Mouse (Mus musculus) CH12.LX (cell line): ENCODE measurements around the gene Sparcl1. TPM values are rescaled to one million over a fixed set of nuclear protein-coding genes. Genes with fewer than 3 reads are reported as not detected.

Experiments used
- DNase-seq: peaks from one replicate; pipeline ENCODE4 v3.0.0-alpha.2; 2013; ENCODE audit errors: extremely low read depth
- H3K27ac ChIP-seq: 2 replicates; pipeline ENCODE4 v1.5.1; 2012; ENCODE audit warnings: low read depth, mild to moderate bottlenecking, control low read depth, moderate library complexity; ENCODE audit not compliant: insufficient read depth
- H3K27me3 ChIP-seq: replicated peaks from 2 replicates; pipeline ENCODE3; 2012; ENCODE audit warnings: inconsistent platforms
- H3K36me3 ChIP-seq, 2 experiments: replicated peaks in 1 of 2; 2 replicates each; pipeline versions ENCODE3 to v1.6.1; 2012; ENCODE audit warnings: inconsistent platforms in 1 of 2, low read length in 1 of 2, mild to moderate bottlenecking in 1 of 2, mixed read lengths in 1 of 2, moderate library complexity in 1 of 2; ENCODE audit not compliant: control insufficient read depth in 1 of 2, insufficient read depth in 1 of 2
- H3K4me1 ChIP-seq, 2 experiments: 2 replicates each; pipeline ENCODE4 v1.6.1; 2012; ENCODE audit warnings: inconsistent platforms in 1 of 2, moderate library complexity in 1 of 2; ENCODE audit not compliant: insufficient read depth in 2 of 2, control insufficient read depth in 1 of 2
- H3K4me2 ChIP-seq: 2 replicates; pipeline ENCODE4 v1.6.1; 2012; ENCODE audit warnings: low read depth, mild to moderate bottlenecking, control low read depth; ENCODE audit not compliant: poor library complexity, insufficient read depth, severe bottlenecking
- H3K4me3 ChIP-seq, 3 experiments: fragments of 150-350 bp in 1 of 3; sonication (generic) in 1 of 3; replicated peaks in 1 of 3; 2 replicates each; pipeline versions ENCODE3 to v1.5.1; 2011 to 2012; ENCODE audit warnings: low read depth in 2 of 3, low read length in 2 of 3, mild to moderate bottlenecking in 2 of 3, moderate library complexity in 2 of 3, control low read depth in 1 of 3, improper control_type of control experiment in 1 of 3, inconsistent platforms in 1 of 3, mixed read lengths in 1 of 3; ENCODE audit not compliant: poor library complexity in 1 of 3
- H3K79me2 ChIP-seq: replicated peaks from 2 replicates; pipeline ENCODE4 v1.6.1; 2012; ENCODE audit warnings: mild to moderate bottlenecking, moderate library complexity; ENCODE audit not compliant: control insufficient read depth, poor library complexity, insufficient read depth, severe bottlenecking; ENCODE audit errors: extremely low read depth
- H3K9ac ChIP-seq: 2 replicates; pipeline ENCODE4 v1.6.1; 2012; ENCODE audit warnings: low read depth, mild to moderate bottlenecking, control low read depth, moderate library complexity; ENCODE audit not compliant: insufficient read depth
- H3K9me3 ChIP-seq: replicated peaks from 2 replicates; pipeline ENCODE3; 2012; ENCODE audit warnings: low read length, inconsistent platforms, mixed read lengths
- BHLHE40 ChIP-seq: IDR thresholded peaks from 2 replicates; pipeline ENCODE4 v1.6.1; 2011; ENCODE audit warnings: mild to moderate bottlenecking, low read depth, low read length, improper control_type of control experiment
- CHD1 ChIP-seq: IDR thresholded peaks from 2 replicates; pipeline ENCODE4 v1.6.1; 2012; ENCODE audit warnings: low read depth, low read length, improper control_type of control experiment, inconsistent platforms
- CHD2 ChIP-seq: IDR thresholded peaks from 2 replicates; pipeline ENCODE4 v1.6.1; 2011; ENCODE audit warnings: low read length, improper control_type of control experiment
- CTCF ChIP-seq, 2 experiments: IDR thresholded peaks in 1 of 2; conservative IDR thresholded peaks in 1 of 2; 2 replicates each; pipeline ENCODE4 v1.5.1; 2011 to 2012; ENCODE audit warnings: low read depth in 2 of 2, low read length in 2 of 2, improper control_type of control experiment in 1 of 2, inconsistent platforms in 1 of 2, mild to moderate bottlenecking in 1 of 2, moderate library complexity in 1 of 2
- E2F4 ChIP-seq: IDR thresholded peaks from 2 replicates; pipeline ENCODE4 v1.6.1; 2011; ENCODE audit warnings: low read depth, low read length, improper control_type of control experiment; ENCODE audit not compliant: insufficient replicate concordance
- ELF1 ChIP-seq: IDR thresholded peaks from 2 replicates; pipeline ENCODE4 v1.6.1; 2014; ENCODE audit warnings: low read depth, mild to moderate bottlenecking, inconsistent platforms, low read length, improper control_type of control experiment
- EP300 ChIP-seq: IDR thresholded peaks from 2 replicates; pipeline ENCODE4 v1.6.1; 2011; ENCODE audit warnings: low read length, improper control_type of control experiment
- ETS1 ChIP-seq: conservative IDR thresholded peaks from 2 replicates; pipeline ENCODE4 v1.6.1; 2012; ENCODE audit warnings: low read depth, mild to moderate bottlenecking, inconsistent platforms, low read length, improper control_type of control experiment, moderate library complexity
- GABPA ChIP-seq: IDR thresholded peaks from 2 replicates; pipeline ENCODE4 v1.6.1; 2012; ENCODE audit warnings: low read depth, low read length, improper control_type of control experiment, inconsistent platforms; ENCODE audit not compliant: insufficient replicate concordance
- IRF4 ChIP-seq: IDR thresholded peaks from 2 replicates; pipeline ENCODE4 v1.6.1; 2014; ENCODE audit warnings: low read depth, mild to moderate bottlenecking, inconsistent platforms, low read length, improper control_type of control experiment
- JUN ChIP-seq: IDR thresholded peaks from 2 replicates; pipeline ENCODE4 v1.6.1; 2011; ENCODE audit warnings: low read depth, mild to moderate bottlenecking, low read length, improper control_type of control experiment, moderate library complexity; ENCODE audit not compliant: insufficient read depth
- JUND ChIP-seq: conservative IDR thresholded peaks from 2 replicates; pipeline ENCODE4 v1.6.1; 2011; ENCODE audit warnings: low read depth, low read length, improper control_type of control experiment
- KAT2A ChIP-seq: IDR thresholded peaks from 2 replicates; pipeline ENCODE4 v1.6.1; 2012; ENCODE audit warnings: low read length, improper control_type of control experiment, inconsistent platforms; ENCODE audit not compliant: insufficient replicate concordance
- MAFK ChIP-seq: IDR thresholded peaks from 2 replicates; pipeline ENCODE4 v1.6.1; 2011; ENCODE audit warnings: low read length, improper control_type of control experiment; ENCODE audit not compliant: insufficient replicate concordance
- MAX ChIP-seq: IDR thresholded peaks from 2 replicates; pipeline ENCODE4 v1.6.1; 2011; ENCODE audit warnings: low read length, improper control_type of control experiment
- MAZ ChIP-seq: IDR thresholded peaks from 2 replicates; pipeline ENCODE4 v1.6.1; 2012; ENCODE audit warnings: low read depth, mild to moderate bottlenecking, inconsistent platforms, low read length, improper control_type of control experiment, moderate library complexity
- MEF2A ChIP-seq: IDR thresholded peaks from 2 replicates; pipeline ENCODE4 v1.6.1; 2014; ENCODE audit warnings: low read depth, mild to moderate bottlenecking, inconsistent platforms, low read length, improper control_type of control experiment, borderline replicate concordance
- MXI1 ChIP-seq: IDR thresholded peaks from 2 replicates; pipeline ENCODE4 v1.6.1; 2011; ENCODE audit warnings: mild to moderate bottlenecking, low read depth, low read length, improper control_type of control experiment
- MYC ChIP-seq: IDR thresholded peaks from 2 replicates; pipeline ENCODE4 v1.6.1; 2011; ENCODE audit warnings: low read depth, mild to moderate bottlenecking, improper control_type of control experiment, low read length
- NRF1 ChIP-seq: IDR thresholded peaks from 2 replicates; pipeline ENCODE4 v1.6.1; 2014; ENCODE audit warnings: low read depth, mild to moderate bottlenecking, inconsistent platforms, low read length, improper control_type of control experiment, moderate library complexity
- POLR2A ChIP-seq: IDR thresholded peaks from 2 replicates; pipeline ENCODE4 v1.6.1; 2011; ENCODE audit warnings: low read depth, mild to moderate bottlenecking, improper control_type of control experiment, low read length
- RAD21 ChIP-seq: IDR thresholded peaks from 2 replicates; pipeline ENCODE4 v1.6.1; 2011; ENCODE audit warnings: low read depth, mild to moderate bottlenecking, low read length, improper control_type of control experiment, moderate library complexity
- RCOR1 ChIP-seq: conservative IDR thresholded peaks from 2 replicates; pipeline ENCODE4 v1.6.1; 2012; ENCODE audit warnings: low read depth, mild to moderate bottlenecking, inconsistent platforms, low read length, improper control_type of control experiment
- SIN3A ChIP-seq: IDR thresholded peaks from 2 replicates; pipeline ENCODE4 v1.6.1; 2012; ENCODE audit warnings: low read length, improper control_type of control experiment, inconsistent platforms
- SMC3 ChIP-seq: IDR thresholded peaks from 2 replicates; pipeline ENCODE4 v1.6.1; 2011; ENCODE audit warnings: low read depth, low read length, improper control_type of control experiment
- UBTF ChIP-seq: IDR thresholded peaks from 2 replicates; pipeline ENCODE4 v1.6.1; 2012; ENCODE audit warnings: low read depth, mild to moderate bottlenecking, inconsistent platforms, low read length, improper control_type of control experiment, moderate library complexity
- USF1 ChIP-seq: IDR thresholded peaks from 2 replicates; pipeline ENCODE4 v1.6.1; 2014; ENCODE audit warnings: low read depth, mild to moderate bottlenecking, inconsistent platforms, low read length, improper control_type of control experiment
- USF2 ChIP-seq: conservative IDR thresholded peaks from 2 replicates; pipeline ENCODE4 v1.6.1; 2011; ENCODE audit warnings: low read depth, low read length, improper control_type of control experiment
- ZC3H11A ChIP-seq: IDR thresholded peaks from 2 replicates; pipeline ENCODE4 v1.6.1; 2012; ENCODE audit warnings: low read depth, mild to moderate bottlenecking, inconsistent platforms, low read length, improper control_type of control experiment
- ZKSCAN1 ChIP-seq: IDR thresholded peaks from 2 replicates; pipeline ENCODE4 v1.6.1; 2012; ENCODE audit warnings: low read depth, inconsistent platforms, low read length, improper control_type of control experiment, borderline replicate concordance
- ZNF384 ChIP-seq: IDR thresholded peaks from 2 replicates; pipeline ENCODE4 v1.6.1; 2012; ENCODE audit warnings: low read depth, low read length, improper control_type of control experiment, inconsistent platforms
- dilution Hi-C: fragments of 300-500 bp; cut with MboI; formaldehyde crosslinking; loops from 2 replicates; pipeline ENCODE4 v1.14.3; 2020; ENCODE audit warnings: low sequenced_read_pairs; ENCODE audit not compliant: extremely low pct_unique_long_range_greater_than_20kb, extremely low pct_ligation_motif_present
- in situ Hi-C: fragments of 300-500 bp; cut with MboI; formaldehyde crosslinking; loops from 3 replicates; pipeline ENCODE4 v1.14.3; 2019; ENCODE audit warnings: low sequenced_read_pairs, low pct_ligation_motif_present, low pct_unique_long_range_greater_than_20kb, mixed read lengths
- polyA plus RNA-seq: library from polyadenylated mRNA; unstranded; fragments of >175 nt; gene quantifications from 2 replicates; pipeline ENCODE4 v1.2.1, GENCODE M21; 2012; ENCODE audit warnings: low read depth; ENCODE audit not compliant: insufficient read length
- total RNA-seq, 2 experiments: library from RNA; depleted of rRNA; stranded (reverse); fragments of 300-350 nt in 1 of 2; fragments of >200 nt in 1 of 2; gene quantifications; 2 replicates each; pipeline ENCODE4 v1.2.3; 2012 to 2014

The Sparcl1 gene
- total and polyA plus RNA-seq, 3 experiments: not detected

DNA sequence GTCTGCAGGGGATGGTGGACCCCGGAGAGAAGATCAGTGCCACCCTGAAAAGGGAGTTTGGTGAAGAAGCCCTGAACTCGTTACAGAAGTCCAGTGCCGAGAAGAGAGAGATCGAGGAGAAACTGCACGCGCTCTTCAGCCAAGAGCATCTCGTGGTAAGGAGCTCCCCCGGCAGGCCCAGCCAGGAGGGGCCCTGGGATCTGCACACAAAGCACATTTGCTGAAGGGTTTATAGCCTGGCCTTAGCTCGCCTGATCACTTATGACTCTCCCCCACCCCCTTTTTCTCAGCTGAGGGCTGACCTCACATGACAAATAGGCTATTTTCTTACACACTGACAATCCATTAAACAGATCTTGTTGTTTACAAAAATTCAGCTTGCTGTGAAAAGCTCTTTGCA lies 53.9 kb downstream of the Sparcl1 start:
- in situ Hi-C loops: no loop called here
- peaks cover 18 to 28% of the 10 kb centered on the region in 2 experiments for H3K4me1 ChIP-seq
- peaks cover 24 to 83% of the 10 kb centered on the region in 2 experiments for H3K36me3 ChIP-seq

DNA sequence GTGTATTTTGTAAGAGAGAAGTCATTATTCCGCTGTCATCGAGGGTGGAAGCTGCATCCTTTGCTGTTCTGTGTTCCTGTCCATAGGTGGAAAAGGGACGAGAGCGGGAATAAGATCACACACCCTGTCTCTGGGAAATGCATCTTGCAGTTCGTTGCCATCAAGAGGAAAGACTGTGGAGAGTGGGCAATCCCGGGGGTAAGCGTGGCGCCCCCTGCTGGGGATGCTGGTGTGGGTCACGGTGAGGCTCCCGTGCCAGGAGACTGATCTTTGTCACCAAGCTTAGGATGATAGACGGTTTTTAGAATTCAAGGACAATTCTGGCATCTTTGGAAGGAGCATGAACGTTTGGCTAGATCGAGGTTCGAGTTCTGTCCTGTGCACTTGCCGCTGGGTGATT lies 55.5 kb downstream of the Sparcl1 start:
- Histone ChIP-seq H3K27ac (no peak overlapping the region), H3K79me2 (0 out of 2 replicates have a peak, but pooled peaks cover 2% of the 10 kb centered on the region), H3K9ac (no peak overlapping the region), H3K4me1 (peaks cover 12 to 21% of the 10 kb centered on the region in 2 experiments), H3K4me2 (no peak overlapping the region), H3K9me3 (no peaks in the 10 kb centered on the region), H3K36me3 (peaks cover 21 to 83% of the 10 kb centered on the region in 2 experiments), H3K27me3 (no peaks in the 10 kb centered on the region), H3K4me3 (no peak overlapping the region)
- in situ Hi-C loops: no loop called here
- dilution Hi-C loops: no loop called here
- DNase-seq: no peak
- no peak for TF ChIP-seq E2F4
- no peak for TF ChIP-seq MYC
- no peak for TF ChIP-seq MAZ
- no peak for TF ChIP-seq GABPA
- TF ChIP-seq POLR2A: no peak
- TF ChIP-seq ZKSCAN1: no peak
- no peak for TF ChIP-seq JUND
- TF ChIP-seq NRF1: no peak
- peak; percentile 6; the same call in 1 of the 2 replicates for TF ChIP-seq BHLHE40
- no peak for TF ChIP-seq USF1
- no peak for TF ChIP-seq ZNF384
- TF ChIP-seq IRF4: no peak
- TF ChIP-seq ELF1: no peak
- TF ChIP-seq RCOR1: no peak
- no peak for TF ChIP-seq SIN3A
- no peak for TF ChIP-seq MAX
- TF ChIP-seq MAFK: no peak
- no peak for TF ChIP-seq MXI1
- no peak for TF ChIP-seq ETS1
- TF ChIP-seq UBTF: no peak
- TF ChIP-seq CHD1: no peak
- peak; percentile 75 to 76 for TF ChIP-seq CTCF (conservative IDR thresholded peaks at IDR 0.05 in 1 of 2, IDR thresholded peaks at IDR 0.05 in 1 of 2; ENCODE audit: low read depth in 2 of 2, low read length in 2 of 2)
- no peak for TF ChIP-seq EP300
- no peak for TF ChIP-seq KAT2A
- TF ChIP-seq JUN: no peak
- no peak for TF ChIP-seq USF2
- peak; percentile 34 for TF ChIP-seq RAD21
- TF ChIP-seq SMC3: peak; percentile 73
- TF ChIP-seq MEF2A: no peak
- no peak for TF ChIP-seq ZC3H11A

More for the DNA sequence above, 53.9 kb downstream of the Sparcl1 start:
- H3K27me3 ChIP-seq: no peaks in the 10 kb centered on the region
- 0 out of 2 replicates have a peak, but pooled peaks cover 2% of the 10 kb centered on the region for H3K79me2 ChIP-seq
- TF ChIP-seq JUND (no peak), UBTF (no peak), POLR2A (no peak), KAT2A (no peak), CTCF (conservative IDR thresholded peaks at IDR 0.05 in 1 of 2, IDR thresholded peaks at IDR 0.05 in 1 of 2; ENCODE audit: low read depth in 2 of 2, low read length in 2 of 2) (no peak), MAX (no peak), EP300 (no peak), CHD2 (no peak), NRF1 (no peak), ZKSCAN1 (no peak), SMC3 (no peak)
- no peak overlapping the region for H3K4me2 ChIP-seq
- dilution Hi-C loops: no loop called here
- no peak overlapping the region for H3K4me3 ChIP-seq
- H3K27ac ChIP-seq: no peak overlapping the region
- DNase-seq: no peak
- H3K9ac ChIP-seq: no peak overlapping the region
- no peaks in the 10 kb centered on the region for H3K9me3 ChIP-seq
